Mouse (Mus musculus) T-helper 2 cell (primary cell): ENCODE results near the gene Appl2.

Source experiments
- in situ Hi-C: fragments of 300-600 bp; cut with MboI, MseI; formaldehyde crosslinking; loops from one replicate; pipeline ENCODE4 v1.15.1; 2025; ENCODE audit warnings: high pct_unique_total_duplicates

Gene Appl2

DNA sequence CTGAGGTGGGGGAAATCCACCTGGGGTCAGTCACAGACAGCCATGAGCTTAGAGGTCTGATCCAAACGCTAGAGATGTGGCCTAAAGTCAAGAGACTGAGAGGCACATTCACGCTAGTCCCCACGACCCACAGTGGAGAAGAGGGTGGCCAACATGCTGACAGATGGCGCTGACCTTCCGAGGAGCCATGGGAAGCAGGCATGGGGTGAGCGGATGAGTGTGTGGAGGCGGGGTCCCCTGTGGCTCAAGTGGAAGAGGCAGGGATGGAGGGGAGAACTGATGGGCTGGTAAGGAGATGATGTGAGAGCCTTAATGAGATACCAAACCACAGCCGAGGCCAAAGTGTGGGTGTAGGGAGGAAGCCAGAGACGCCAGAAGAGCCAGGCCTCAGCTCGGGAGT is 16.8 kb downstream of the Appl2 start:
- in situ Hi-C loops = no loop called here

DNA sequence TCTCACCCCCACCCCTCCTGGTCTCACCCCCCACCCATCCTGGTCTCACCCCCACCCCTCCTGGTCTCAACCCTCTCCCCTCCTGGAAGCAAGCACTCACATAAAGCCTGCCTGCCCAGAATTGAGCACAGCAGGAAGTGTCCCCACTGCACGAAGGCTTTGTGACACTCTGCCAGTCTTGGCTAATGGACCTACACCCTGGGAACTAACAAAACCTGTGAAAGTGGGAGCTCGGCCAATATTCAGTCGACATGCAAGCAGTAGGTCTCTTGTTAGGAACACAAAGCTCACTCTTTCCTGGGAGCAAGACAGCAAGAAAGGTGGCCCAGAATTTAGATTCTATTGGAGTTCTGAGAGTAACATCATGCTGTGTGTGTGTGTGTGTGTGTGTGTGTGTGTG is 17.6 kb downstream of the Appl2 start:
- in situ Hi-C loops = no loop called here

DNA sequence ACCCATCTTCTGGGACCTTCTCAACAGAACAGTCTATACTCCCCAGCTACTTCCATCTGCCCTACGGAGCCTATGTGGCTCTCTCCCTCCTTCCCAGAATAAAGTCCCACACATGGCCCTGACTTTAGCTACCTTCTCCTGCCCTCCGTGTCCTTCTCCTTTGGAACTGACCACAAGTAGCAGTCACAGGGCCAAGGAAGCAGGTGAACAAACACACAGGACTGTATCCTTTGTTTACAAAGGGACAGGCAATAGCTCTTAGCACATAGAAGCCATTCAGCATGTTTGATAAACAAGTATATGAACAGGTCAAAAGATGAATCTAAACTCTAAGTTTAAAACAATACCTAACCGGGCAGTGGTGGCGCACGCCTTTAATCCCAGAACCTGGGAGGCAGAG is 18.7 kb downstream of the Appl2 start:
- in situ Hi-C loops = no loop called here

DNA sequence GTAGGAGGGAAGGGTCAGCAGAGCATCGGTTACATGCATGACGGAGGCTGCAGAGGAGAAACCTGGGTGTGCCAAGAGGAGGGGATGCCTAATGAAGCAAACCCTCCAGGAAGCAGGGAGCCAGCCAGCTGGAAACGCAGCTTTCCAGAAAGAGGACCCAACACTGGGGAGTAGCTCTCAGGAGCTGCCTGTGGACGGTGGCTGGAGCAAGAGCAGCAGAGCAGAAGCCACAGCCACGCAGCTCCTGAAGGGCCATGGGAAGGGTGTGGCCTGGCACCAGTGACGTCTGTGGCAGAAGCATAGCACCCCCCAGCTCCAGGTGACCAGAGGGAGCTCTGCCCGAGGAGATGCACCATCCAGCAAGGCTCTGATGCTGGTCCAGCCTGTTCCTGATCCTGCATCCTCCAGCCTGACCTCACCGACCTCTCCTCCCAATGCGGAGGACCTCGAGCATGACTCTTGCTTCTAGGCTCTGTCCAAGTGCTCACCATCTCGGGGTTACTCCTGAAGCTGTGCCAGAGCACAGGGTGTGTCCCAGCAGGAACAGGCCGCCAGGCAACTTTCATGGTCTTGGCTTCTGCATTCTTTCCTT is 19.3 kb downstream of the Appl2 start:
- in situ Hi-C loops = no loop called here

DNA sequence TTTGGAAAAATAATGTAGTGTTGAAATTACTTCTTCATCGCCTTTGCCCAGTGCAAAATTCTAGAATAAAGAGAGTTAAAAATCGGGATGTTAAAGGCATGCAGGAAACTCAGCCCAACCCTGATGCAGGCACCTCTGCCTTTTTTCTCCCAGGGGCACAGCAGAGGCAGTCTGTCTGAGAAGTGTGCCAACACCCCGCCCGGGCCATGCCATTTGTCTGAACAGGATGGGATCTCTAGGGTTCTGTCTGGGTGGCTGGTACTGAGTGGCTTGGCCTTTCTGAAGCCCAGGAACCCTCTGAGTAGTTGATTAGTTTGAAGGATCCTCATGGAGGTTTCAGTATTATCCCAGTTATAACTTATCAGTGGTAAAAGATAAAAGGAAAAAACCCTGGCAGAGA is 20.3 kb downstream of the Appl2 start:
- in situ Hi-C loops = no loop called here

DNA sequence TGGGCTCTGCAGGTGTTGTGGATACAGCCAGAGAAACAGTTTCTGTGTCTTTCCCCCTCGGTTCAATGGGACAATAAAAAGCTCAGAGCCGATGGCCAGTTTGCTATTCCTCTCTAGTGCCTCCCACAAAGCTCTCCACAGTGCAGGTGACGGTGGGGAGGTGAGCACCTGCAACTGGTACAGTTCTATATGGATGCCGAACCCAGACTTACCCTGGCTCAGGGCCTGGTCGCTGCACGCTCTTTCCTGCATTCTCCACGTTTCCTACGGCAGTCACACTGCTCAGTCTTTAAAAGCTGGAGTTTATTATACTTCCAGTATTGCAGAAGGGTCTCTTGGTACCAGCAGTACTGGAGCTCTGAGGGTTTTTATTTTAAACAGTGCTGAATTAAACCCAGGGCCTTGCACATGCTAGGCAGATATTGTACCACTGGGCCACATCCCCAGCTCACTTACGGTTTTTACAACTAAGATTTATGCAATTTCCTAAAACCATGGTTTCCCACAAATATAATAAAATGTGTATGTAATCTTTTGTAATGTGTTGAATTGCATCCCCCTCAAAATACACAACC is 21.3 kb downstream of the Appl2 start:
- in situ Hi-C loops = no loop called here

DNA sequence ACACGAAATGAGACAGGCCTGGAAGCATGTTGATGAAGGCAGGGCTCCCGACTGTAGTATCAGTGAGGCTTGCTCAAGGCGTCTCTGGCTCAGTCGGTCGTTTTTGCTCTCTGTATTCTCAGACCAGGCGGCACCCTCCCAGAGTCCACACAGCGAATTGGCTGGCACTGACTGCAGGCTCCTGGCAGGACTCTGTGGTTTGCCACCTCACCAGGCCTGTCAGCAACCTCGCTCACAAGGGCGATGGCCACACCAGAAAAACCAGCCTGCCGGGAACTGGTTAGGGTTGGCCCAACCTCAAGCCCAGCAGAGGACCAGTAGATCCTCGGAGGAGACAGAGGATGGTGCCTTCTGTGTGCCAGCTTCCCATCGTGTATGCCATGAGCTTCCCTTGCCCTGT is 23.7 kb downstream of the Appl2 start:
- in situ Hi-C loops = no loop called here

DNA sequence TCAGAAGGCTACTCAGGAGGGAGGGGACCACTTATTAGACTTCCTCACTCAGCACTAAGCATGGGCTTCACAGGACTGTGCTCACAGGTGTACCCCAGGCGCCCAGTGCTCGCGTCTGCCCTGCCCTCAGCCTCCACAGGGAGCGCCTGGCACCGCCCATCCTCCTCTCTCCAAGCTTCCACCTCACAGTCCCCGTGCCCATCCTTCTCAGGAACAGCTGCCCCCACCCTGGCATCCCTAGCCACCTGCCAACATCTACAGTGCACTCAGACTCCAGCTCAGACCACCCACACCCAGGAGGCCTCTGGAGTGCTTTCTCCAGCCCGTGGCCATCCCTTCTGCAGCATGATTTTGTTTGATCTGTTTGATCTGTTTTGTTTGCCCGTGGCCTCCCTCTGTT is 24.5 kb downstream of the Appl2 start:
- in situ Hi-C loops = no loop called here

DNA sequence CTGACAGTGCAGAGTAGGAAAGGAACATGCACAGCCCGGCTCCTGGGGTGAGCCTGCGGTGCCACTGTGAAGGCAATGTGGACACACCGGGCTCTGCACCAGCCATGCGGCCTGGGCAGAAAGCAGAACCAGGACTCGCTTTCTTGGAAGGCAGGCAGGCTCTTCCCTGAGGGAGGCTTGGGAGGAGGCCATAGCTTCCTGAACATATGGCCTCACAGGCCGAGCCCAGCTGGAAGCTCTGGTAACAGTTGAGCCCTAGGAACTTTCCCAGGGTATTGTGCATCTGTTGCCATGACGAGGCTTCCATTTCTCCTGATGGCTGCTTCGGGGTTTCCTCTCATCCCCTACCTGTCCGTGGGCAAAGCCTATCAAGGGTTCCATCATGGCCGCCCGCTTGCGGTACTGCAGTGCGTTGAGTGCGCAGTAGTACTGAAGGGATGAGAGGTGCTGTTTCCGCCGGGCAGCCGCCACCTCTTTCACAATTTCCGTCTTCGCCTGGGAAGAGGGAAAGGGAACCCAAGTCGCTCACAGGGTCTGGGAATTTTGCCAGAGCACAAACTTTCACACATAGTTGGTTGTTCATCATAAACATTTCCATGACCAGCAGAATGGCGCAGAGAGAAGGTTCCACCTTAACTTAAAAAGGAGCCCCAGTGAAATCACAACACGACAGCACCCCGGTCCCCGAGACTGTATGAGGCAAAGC is 28.0 kb downstream of the Appl2 start:
- in situ Hi-C loops = no loop called here

DNA sequence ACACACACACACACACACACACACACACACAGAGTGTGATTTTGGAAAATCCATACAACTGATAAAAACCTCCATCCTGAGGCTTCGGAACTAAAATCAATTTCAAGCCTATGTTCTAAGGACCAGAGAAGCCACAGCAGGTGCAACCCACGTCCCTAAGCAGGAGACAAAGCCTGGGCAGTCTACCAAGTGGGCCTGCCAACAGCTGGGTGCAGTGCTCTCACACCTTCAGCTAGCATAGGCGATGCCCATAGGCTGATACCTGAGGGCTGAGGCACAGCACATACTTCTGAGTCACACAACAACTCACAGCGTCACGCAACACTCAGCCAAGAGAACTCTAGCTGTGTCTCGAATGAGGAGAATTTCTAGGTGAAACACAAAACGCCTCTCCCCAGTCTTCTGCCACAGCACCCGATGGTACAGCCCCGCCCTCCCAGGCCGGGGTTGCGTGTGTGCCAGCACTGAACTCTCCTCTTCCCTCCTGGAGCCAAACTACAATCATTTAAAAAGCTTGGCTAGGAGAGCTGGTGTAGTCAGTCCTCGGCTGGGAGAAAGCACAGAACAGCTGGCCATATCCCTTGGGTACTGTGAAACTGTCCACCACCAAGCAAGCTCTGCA is 29.6 kb downstream of the Appl2 start:
- in situ Hi-C loops = no loop called here

DNA sequence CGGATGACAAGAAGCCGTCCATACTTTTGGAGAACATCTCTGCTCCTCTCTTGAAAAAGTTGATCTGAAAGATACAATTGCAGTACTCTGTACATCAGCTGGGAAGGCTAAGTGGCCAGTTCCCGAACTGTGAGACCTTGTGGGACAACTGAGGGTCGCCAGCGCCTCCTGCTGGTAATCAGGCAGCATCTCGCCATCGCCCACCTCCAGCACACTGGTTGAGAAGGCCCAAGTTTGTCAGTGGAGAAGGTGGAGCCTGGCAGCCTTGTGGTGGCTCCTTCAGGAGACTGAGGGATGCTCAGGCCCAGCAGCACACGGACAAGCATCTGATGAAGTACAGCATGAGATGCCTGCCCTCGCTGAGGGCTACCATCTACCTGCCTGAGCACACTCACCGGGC is 31.2 kb downstream of the Appl2 start:
- in situ Hi-C loops = no loop called here

DNA sequence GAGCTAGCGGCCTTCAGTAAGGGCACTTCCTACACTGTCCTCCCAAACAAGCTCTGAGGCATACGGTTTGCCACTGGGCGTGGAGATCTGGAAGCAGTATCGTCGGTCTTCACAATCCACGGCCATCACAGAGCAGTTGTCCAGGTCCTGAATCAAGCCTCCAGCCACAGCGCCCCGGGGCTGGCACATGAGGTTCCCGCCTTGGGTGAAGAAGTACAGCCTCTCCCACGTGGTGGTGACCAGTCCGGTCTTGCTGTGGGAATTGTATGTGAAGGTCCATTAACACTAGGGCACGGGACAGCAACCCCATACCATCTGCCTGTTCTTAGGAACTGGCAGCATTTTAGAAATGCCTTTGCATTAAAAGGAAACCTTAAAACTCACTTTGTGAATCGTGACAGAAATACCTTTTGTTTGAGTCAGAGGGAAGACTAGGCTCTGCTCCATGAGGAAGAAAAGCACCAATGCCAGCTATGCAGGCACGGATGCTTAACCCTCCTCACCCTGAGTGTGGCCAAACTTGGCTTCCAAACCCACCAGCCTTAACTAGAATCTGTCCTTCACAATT is 35.8 kb downstream of the Appl2 start:
- in situ Hi-C loops = no loop called here

DNA sequence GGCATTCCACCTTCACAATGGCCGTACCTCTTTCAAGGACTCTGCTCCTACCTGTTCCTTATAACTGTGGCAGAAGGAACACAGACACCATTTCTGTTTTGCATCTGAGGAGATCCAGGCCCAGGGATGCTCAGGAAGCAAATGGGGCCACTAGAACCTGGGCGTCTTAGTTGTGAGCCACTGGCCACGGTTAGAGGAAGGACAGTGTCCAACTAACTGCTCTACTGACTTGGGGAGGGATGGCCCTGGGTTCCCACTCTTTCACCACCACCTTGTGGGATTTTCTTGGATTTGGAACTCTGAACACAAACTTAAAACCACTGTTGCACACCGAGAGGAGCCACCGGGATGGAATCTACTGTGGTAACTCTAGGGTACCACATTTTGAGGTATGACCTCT is 36.7 kb downstream of the Appl2 start:
- in situ Hi-C loops = no loop called here

DNA sequence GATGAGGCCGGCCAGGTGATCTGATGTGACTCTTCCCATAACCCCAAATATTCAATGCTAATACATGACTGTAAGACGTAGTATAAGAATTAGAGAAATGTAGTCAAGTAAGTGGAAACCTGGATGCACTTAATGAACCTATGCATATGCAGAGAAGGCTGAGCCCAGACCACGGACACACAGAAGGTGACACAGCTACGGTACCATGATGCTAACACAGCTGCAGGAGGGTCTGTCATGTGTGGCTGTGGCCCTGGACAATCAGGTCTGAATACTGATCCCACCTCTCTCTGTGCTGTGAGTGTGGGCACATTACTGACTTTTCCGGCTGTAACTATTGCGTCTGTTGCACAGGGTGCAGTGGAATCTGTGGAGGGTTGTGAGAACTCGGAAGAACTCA is 38.0 kb downstream of the Appl2 start:
- in situ Hi-C loops = no loop called here

DNA sequence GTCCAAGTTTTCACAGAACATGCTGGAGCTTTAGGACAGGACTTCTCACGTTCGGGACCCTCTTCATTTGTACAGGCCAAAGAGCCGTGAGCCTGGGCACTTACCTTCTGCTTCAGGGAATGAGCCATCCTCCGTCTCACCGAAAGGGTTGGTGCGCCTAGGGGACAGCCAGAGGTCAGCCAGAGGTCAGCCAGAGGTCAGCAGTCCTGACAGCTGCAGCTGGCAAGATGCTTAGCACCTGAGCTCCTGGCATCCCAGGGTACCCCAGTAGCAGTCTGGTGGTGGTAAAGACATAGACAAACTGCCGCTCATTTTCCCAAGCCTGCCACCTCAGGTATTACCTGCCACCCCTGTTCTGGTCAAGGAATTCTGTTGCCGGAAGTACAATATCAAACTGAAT is 39.9 kb downstream of the Appl2 start:
- in situ Hi-C loops = no loop called here

DNA sequence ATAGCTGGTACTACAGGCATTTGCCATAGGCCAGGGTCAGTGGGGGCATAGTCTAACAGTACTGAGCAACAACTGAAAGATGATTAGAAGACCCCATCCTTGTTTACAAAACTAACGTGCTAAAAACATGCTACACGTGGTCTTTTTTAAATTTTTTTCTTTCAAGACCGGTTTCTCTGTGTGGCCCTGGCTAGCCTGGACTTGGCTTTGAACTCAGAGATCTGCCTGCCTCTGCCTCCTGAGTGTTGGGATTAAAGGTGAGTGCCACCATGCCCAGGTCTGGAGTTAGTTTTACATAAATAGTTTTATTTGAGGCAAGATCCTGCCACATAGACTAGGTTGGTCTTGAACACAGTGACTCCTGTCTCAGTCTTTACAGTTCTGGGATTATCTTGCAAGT is 41.4 kb downstream of the Appl2 start:
- in situ Hi-C loops = no loop called here

DNA sequence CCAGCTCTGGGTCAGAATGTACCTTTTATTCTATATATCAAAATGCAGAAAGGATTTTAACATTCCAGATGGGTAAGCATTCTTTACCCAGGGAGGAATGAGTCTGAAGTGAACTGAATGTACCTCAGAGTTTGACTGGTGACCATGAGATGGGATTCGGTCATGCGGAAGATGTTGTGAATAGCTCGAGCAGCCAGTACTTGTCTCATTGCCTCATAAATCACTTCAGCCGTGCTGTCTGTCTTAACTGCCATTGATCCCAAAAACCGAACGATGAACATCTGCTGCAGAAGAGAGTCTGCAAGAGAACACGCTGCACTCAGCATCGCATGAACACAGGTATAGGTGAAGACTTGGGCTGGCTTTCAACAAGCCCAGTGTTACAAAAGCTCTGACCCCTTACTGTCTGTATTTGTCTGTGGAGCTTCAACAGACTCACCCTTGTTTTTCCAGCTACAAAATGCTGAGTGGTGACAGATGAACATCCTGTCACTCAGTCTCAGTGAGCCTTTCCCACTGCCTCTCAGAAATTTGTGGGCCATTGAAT is 42.8 kb downstream of the Appl2 start:
- in situ Hi-C loops = no loop called here

DNA sequence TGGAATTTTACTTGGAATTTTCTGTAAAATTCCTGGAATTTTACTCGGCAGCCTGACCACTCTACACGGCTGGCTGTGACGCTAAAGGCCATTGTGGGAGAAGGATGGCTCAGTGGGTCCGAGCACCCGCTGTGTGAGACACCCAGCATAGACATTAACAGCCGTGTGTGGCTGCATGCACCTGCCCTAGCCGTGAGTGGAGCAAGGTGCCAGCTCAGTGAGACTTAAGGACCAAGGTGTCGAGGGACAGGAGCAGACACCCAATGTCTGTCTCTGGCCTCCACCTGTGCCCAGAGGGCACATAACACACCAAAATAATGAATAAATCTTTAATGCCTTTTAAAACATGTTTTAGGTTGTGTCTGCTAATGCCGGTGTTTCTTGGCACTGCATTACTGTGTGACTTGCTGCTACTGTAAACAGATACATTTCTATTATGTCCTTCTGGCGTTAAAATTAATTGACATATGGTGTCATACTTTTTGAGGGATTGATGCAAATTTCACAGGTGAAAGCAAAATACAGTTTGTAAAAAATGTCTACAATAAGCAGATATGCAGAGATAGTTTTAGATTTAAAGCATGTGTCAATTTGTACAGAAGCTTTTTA is 44.5 kb downstream of the Appl2 start:
- in situ Hi-C loops = no loop called here

DNA sequence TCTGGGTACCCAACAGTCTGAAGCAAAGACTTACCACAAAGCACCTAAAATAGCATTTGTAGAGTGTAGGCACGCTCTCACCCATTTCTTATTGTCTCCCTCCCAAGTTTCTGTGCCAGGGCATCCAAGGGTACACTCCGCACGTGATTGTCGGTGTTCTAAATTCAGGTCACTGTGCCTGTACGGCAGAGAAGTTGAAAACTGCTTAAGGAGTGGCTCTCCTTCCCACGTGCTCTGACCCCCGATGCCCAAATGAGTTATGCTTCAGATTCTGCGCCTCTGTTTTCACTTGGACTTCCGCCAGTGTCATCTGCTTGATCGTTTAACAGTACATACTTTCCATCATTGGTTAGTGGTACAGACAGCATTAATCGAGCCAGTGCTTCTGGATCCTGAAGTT is 47.9 kb downstream of the Appl2 start:
- in situ Hi-C loops = no loop called here

DNA sequence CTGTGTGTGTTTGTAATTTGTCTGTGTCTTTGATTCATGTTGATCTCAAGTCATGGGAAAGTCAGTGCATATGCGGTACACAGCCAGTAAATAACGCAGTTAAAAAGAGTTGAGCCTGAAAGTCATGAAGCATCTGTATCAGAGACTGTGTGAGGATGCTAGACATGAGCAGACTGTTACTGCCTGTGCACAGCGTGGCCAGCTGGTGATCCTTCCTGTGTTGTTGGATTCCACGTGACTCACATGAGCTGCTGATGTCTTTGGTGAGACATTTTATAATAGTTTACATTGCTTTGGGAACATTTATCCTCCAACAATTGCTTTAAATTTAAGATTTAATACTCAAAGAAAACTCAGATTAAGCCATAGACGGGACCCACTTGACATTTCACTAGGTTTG is 54.0 kb downstream of the Appl2 start:
- in situ Hi-C loops = no loop called here

DNA sequence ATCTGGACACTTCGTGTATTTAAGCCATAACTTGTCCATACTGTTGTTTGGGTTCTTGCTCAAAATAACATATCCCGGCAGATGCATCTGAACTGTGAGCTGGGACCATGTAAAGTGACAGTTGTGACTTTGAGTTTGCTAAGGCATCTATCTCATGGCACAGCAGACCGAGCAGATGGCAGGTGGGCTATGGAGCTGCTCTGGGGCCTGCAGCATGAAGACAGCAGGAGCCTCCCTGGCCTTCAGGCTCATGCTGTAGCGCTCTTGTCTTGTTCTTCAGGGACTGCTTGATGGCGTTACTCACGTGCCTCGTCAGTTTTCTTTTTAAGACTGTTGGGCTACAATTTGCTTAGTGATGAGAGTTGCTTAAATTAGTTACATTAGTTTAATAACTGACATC is 55.9 kb downstream of the Appl2 start:
- in situ Hi-C loops = no loop called here

DNA sequence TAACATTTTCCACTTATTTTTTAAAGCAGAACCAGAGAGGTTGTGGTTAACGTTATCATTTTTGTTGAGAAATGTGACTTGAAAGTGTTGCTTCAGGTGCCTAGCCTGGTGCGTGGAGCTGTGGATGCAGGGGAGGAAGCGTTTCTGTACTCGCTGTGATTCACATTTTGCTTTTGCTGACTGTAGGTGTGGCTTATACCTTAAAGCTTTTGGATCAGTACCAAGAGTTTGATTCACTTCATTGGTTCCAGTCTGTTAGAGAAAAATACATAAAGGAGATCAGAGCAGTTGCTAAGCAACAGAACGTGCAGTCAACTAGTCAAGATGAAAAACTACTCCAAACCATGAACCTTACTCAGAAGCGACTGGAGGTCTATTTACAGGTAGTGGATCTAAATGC is 57.7 kb downstream of the Appl2 start:
- in situ Hi-C loops = no loop called here
